Mouse (Mus musculus) megakaryocyte progenitor cell, adult 5-6 weeks (primary cell): ENCODE results near the gene Olfr103. TPM values are rescaled to one million over a fixed set of nuclear protein-coding genes. Genes with fewer than 3 reads are reported as not detected.

Source experiments
- ATAC-seq: replicated peaks from 2 replicates; pipeline ENCODE4 v1.8.0; 2016; ENCODE audit warnings: mild to moderate bottlenecking, moderate TSS enrichment, inconsistent platforms; ENCODE audit not compliant: poor library complexity
- total RNA-seq, 2 experiments: library from RNA; stranded (forward) in 1 of 2; stranded (reverse) in 1 of 2; fragments of 157-497, 149-512 nt in 1 of 2; fragments of 200-1000 nt in 1 of 2; gene quantifications; 2 replicates each; pipeline versions ENCODE4 v1.2.3 to v1.2.4; 2015 to 2017

The Olfr103 gene
- total RNA-seq (2015) (not detected in 2 replicates), total RNA-seq (2017) (not detected in 2 replicates)

- ATAC-seq, result no peak
These were observed at the start of gene Olfr103 for GRCm38 (mm10) chr17:37339598-37339997. TSS of gene Olfr103 (minus strand) at chr17:37339698.

GRCm38 (mm10) chr17:37378733-37379132 lies 39.2 kb upstream of the Olfr103 start, which contains the start of gene Olfr105-ps:
TSS of gene Olfr105-ps (plus strand) at chr17:37379033.
- ATAC-seq, result no peak

- no peak for ATAC-seq
These were observed 19.8 kb upstream of the Olfr103 start, which contains the start of gene Olfr104-ps for GRCm38 (mm10) chr17:37359282-37359681. TSS of gene Olfr104-ps (plus strand) at chr17:37359582.

GRCm38 (mm10) chr17:37316954-37317353 lies 22.5 kb downstream of the Olfr103 start, which contains the start of gene Olfr102:
TSS of gene Olfr102 (minus strand) at chr17:37317054.
- no peak for ATAC-seq

GRCm38 (mm10) chr17:37310146-37310699 lies 29.3 kb downstream of the Olfr103 start:
- ATAC-seq, result no peak

GRCm38 (mm10) chr17:37308483-37308882 lies 31.0 kb downstream of the Olfr103 start:
- ATAC-seq, result no peak

- ATAC-seq, result no peak
These were observed 35.3 kb downstream of the Olfr103 start, which contains the start of gene Olfr101 for GRCm38 (mm10) chr17:37304213-37304612. TSS of gene Olfr101 (minus strand) at chr17:37304313.

Other genes with a start within 250 kb of the Olfr103 start
- gene Olfr91, start 241.4 kb downstream of the Olfr103 start, total RNA-seq (2015), result not detected in 2 replicates
- gene Olfr91, start 241.4 kb downstream of the Olfr103 start, total RNA-seq (2017), result not detected in 2 replicates
- not detected in 2 replicates for gene Olfr92, start 219.6 kb downstream of the Olfr103 start, total RNA-seq (2015)
- not detected in 2 replicates for gene Olfr92, start 219.6 kb downstream of the Olfr103 start, total RNA-seq (2017)
- gene Olfr93, start 178.2 kb downstream of the Olfr103 start, total RNA-seq (2015), result not detected in 2 replicates
- gene Olfr93, start 178.2 kb downstream of the Olfr103 start, total RNA-seq (2017), result not detected in 2 replicates
- gene Ubd, start 145.8 kb downstream of the Olfr103 start, total RNA-seq (2015), result 0.22 TPM in 1 of 2 replicates, not detected in the other
- gene Ubd, start 145.8 kb downstream of the Olfr103 start, total RNA-seq (2017), result 0.27 TPM in 1 of 2 replicates, not detected in the other
- not detected in 2 replicates for gene Olfr94, start 138.7 kb downstream of the Olfr103 start, total RNA-seq (2015)
- not detected in 2 replicates for gene Olfr94, start 138.7 kb downstream of the Olfr103 start, total RNA-seq (2017)
- gene Olfr95, start 126.6 kb downstream of the Olfr103 start, total RNA-seq (2015), result not detected in 2 replicates
- gene Olfr95, start 126.6 kb downstream of the Olfr103 start, total RNA-seq (2017), result not detected in 2 replicates
- gene Olfr96, start 119.6 kb downstream of the Olfr103 start, total RNA-seq (2015), result not detected in 2 replicates
- not detected in 2 replicates for gene Olfr96, start 119.6 kb downstream of the Olfr103 start, total RNA-seq (2017)
- not detected in 2 replicates for gene Olfr97, start 102.4 kb downstream of the Olfr103 start, total RNA-seq (2015)
- not detected in 2 replicates for gene Olfr97, start 102.4 kb downstream of the Olfr103 start, total RNA-seq (2017)
- not detected in 2 replicates for gene Olfr98, start 75.9 kb downstream of the Olfr103 start, total RNA-seq (2015)
- not detected in 2 replicates for gene Olfr98, start 75.9 kb downstream of the Olfr103 start, total RNA-seq (2017)
- 11.0 and 11.6 TPM in 2 replicates for gene H2-M3, start 69.5 kb downstream of the Olfr103 start, total RNA-seq (2015)
- 23.5 and 27.3 TPM in 2 replicates for gene H2-M3, start 69.5 kb downstream of the Olfr103 start, total RNA-seq (2017)
- gene Olfr99, start 56.2 kb downstream of the Olfr103 start, total RNA-seq (2015), result not detected in 2 replicates
- gene Olfr99, start 56.2 kb downstream of the Olfr103 start, total RNA-seq (2017), result not detected in 2 replicates
- not detected in 2 replicates for gene Olfr101, start 35.4 kb downstream of the Olfr103 start, total RNA-seq (2015)
- gene Olfr101, start 35.4 kb downstream of the Olfr103 start, total RNA-seq (2017), result not detected in 2 replicates
- gene Olfr102, start 22.6 kb downstream of the Olfr103 start, total RNA-seq (2015), result not detected in 2 replicates
- not detected in 2 replicates for gene Olfr102, start 22.6 kb downstream of the Olfr103 start, total RNA-seq (2017)
- not detected in 2 replicates for gene Olfr104-ps, start 19.9 kb upstream of the Olfr103 start, total RNA-seq (2015)
- gene Olfr104-ps, start 19.9 kb upstream of the Olfr103 start, total RNA-seq (2017), result not detected in 2 replicates
- gene Olfr105-ps, start 39.3 kb upstream of the Olfr103 start, total RNA-seq (2015), result not detected in 2 replicates
- gene Olfr105-ps, start 39.3 kb upstream of the Olfr103 start, total RNA-seq (2017), result not detected in 2 replicates
- gene Olfr106-ps, start 50.7 kb upstream of the Olfr103 start, total RNA-seq (2015), result not detected in 2 replicates
- not detected in 2 replicates for gene Olfr106-ps, start 50.7 kb upstream of the Olfr103 start, total RNA-seq (2017)
- not detected in 2 replicates for gene Olfr107, start 59.5 kb upstream of the Olfr103 start, total RNA-seq (2015)
- gene Olfr107, start 59.5 kb upstream of the Olfr103 start, total RNA-seq (2017), result not detected in 2 replicates
- gene Olfr108, start 105.8 kb upstream of the Olfr103 start, total RNA-seq (2015), result not detected in 2 replicates
- not detected in 2 replicates for gene Olfr108, start 105.8 kb upstream of the Olfr103 start, total RNA-seq (2017)
- not detected in 2 replicates for gene Olfr109, start 119.2 kb upstream of the Olfr103 start, total RNA-seq (2015)
- gene Olfr109, start 119.2 kb upstream of the Olfr103 start, total RNA-seq (2017), result not detected in 2 replicates
- gene H2-M2, start 143.9 kb upstream of the Olfr103 start, total RNA-seq (2015), result not detected in 2 replicates
- not detected in 2 replicates for gene H2-M2, start 143.9 kb upstream of the Olfr103 start, total RNA-seq (2017)
- gene Olfr110, start 152.8 kb upstream of the Olfr103 start, total RNA-seq (2015), result not detected in 2 replicates
- not detected in 2 replicates for gene Olfr110, start 152.8 kb upstream of the Olfr103 start, total RNA-seq (2017)
- not detected in 2 replicates for gene Olfr111, start 168.3 kb upstream of the Olfr103 start, total RNA-seq (2015)
- not detected in 2 replicates for gene Olfr111, start 168.3 kb upstream of the Olfr103 start, total RNA-seq (2017)
- not detected in 2 replicates for gene Olfr112, start 229.8 kb upstream of the Olfr103 start, total RNA-seq (2015)
- not detected in 2 replicates for gene Olfr112, start 229.8 kb upstream of the Olfr103 start, total RNA-seq (2017)
- not detected in 2 replicates for gene Olfr113, start 238.0 kb upstream of the Olfr103 start, total RNA-seq (2015)
- gene Olfr113, start 238.0 kb upstream of the Olfr103 start, total RNA-seq (2017), result not detected in 2 replicates